Mouse (Mus musculus): ENCODE measurements at regions not wholly inside any gene's neighbourhood (a gene's known extent, or its start where the extent isn't known, plus 50 kb on each side); places are given as distances from the start of the nearest gene placed in this dataset.

GRCm38 (mm10) chr15:6245950-6246894, 53.4 kb upstream of the Dab2 start:
- no peak for DNase-seq (ENCODE audit: extremely low read depth, insufficient read length, low spot score)

GRCm38 (mm10) chr15:6248470-6248869, 51.1 kb upstream of the Dab2 start:
- DNase-seq (ENCODE audit: extremely low read depth, insufficient read length, low spot score): no peak
